Mouse (Mus musculus) right cerebral cortex, postnatal 4 days (tissue): ENCODE data around the gene Lmntd1.
A peak's percentile ranks its signal among the peaks of the same experiment; 100 is the strongest.

Experiments used
- DNase-seq: peaks from one replicate; pipeline ENCODE4 v3.0.0-alpha.2; 2022

Lmntd1 gene

GRCm38 (mm10) chr6:145483318-145483674 lies 130.8 kb downstream of the Lmntd1 start:
- DNase-seq: no peak

DNA sequence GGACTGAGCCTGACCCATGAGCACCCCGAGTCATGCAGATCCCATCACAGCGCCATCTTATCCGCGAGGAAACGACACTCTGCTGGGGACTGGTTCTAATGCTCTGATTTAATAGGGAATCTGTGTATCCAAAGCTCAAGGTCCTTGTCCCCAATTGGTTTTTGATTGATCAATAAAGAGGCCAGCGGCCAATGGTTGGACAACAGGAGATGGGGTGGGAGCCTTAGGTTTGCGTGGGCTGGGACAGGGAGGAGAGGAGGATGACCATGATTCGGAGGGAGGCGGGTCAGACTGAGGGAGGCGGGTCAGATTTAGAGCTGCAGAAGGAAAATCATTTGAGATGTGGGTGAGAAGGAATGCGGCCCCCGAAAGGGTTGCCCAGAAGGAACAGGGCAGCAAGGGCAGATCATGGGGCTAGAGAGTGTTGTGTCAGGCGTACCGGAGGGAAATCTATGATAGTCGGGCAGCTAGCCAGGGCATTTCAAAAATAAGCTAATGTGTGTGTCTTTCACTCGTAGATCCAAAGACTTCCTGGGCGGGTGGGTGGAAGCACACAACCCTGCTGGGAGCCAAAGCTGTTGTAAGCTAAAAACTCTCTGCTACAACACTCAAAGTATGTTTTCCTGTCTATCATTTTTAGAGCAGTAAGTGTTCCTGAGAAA lies 131.3 kb downstream of the Lmntd1 start:
- DNase-seq: no peak

DNA sequence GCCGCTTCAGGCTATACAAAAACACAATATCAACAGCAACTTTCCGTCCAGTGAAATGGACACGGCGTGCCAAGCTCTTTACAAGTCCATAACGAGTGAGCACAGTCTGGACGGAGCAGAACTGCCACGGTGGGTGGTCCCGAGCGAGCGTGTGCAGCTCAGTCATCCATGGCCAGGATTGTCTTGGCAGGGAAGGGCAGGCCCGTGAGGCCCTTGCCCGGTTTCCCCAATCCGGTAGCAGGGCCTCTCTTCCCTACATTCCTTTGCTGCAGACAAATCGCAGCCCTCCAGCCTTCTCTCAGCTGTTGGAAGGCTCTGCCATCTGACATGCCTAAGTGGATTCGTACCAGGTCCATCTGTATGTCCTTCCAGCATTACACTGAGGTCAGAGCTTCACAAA lies 132.2 kb downstream of the Lmntd1 start:
- DNase-seq: no peak

DNA sequence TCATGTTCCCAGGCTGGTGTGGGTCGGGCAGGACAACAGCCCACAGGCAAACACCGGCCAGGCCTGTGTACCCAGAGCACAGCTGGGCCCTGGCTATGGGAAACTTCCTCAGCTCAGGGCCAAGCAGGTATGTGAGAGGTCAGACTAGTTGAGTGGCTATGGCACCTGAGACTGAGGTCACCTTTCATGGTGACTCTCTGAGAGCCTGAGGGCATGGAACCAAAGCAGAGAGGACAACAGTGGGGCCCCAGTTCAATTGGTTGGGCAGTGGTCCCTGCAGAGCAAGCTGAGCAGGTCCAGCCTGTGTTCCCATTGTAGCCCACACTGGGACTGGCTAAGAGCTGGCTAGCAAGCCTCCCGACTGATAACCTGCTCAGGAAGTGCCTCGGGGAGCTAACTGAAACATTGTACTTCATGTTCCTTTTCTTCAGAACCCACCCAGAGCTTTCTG lies 135.3 kb downstream of the Lmntd1 start:
- no peak for DNase-seq

DNA sequence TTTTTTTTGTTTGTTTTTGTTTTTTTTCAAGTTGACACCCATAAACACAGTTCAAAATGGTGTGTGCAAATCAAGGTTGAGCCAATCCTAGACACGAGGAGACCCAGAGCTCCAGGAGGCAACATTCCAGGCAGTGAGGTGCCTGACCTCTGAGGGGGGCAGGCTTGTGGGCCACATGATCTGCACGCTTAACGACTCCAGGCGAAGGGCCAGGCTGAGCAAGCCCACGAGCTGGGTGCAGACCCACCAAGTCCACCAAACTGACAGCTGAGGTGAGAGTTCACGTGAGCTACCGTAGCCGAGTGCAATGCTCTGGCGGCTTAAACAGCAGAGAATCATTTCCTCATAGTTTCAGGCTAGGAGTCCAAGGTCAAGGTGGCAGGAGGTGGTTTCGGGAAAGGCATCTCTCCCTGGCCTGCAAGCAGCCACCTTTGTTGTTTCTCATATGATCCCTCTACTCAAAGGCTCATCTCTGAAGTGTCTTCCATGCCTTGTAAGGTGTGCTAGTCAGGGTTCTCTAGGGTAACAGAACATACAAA lies 136.7 kb downstream of the Lmntd1 start:
- no peak for DNase-seq

- no peak for DNase-seq
Measured at GRCm38 (mm10) chr6:145471638-145472247, 142.4 kb downstream of the Lmntd1 start.

DNA sequence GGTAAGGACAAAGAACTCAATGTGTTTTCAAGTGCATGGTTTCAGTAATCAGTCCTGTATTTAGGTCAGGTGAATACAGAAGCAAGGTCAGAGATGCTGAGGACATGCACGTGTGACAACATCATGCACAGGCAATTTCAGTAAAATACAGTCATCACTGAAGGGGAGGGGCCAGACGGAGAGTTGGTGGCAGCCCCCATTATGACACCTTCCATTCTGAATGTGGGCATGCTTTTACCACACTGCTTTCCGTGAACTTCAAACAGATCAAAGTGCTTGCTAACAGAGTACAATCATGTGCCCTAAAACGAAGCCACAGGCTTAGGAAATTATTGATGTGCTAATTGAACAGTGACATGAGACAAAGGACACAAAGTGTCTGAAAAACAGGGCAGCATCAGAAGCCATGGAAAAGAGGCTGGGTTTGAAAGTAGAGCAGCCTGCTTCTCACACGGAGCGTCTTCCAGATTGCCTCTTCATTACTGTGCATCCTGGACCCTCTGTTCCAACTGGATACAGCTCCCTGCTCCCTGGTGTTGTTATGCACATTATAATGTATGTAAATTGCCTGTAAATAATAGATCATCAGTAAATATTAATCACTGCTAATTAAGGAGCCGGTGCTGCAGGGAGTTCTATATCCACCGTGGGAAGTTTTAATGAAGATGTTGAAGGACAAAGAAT lies 144.7 kb downstream of the Lmntd1 start:
- no peak for DNase-seq

DNA sequence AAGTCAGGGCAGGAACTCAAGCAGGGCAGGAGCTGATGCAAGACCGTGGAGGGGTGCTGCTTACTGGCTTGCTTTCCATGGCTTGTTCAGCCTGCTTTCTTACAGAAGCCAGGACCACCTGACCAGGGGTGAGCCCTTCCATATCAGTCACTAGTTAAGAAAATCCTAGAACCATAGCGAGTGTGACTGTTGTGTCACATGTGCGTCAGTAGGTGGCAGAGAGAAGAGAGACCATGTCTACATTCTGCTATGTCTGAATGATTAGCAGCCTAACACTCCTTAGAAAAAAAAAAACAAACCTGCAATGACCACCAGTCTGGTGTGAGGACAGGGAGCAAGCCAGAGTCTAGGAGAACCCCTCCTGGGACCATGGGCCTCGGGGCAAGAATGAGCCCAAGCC lies 150.1 kb downstream of the Lmntd1 start:
- DNase-seq: no peak

DNA sequence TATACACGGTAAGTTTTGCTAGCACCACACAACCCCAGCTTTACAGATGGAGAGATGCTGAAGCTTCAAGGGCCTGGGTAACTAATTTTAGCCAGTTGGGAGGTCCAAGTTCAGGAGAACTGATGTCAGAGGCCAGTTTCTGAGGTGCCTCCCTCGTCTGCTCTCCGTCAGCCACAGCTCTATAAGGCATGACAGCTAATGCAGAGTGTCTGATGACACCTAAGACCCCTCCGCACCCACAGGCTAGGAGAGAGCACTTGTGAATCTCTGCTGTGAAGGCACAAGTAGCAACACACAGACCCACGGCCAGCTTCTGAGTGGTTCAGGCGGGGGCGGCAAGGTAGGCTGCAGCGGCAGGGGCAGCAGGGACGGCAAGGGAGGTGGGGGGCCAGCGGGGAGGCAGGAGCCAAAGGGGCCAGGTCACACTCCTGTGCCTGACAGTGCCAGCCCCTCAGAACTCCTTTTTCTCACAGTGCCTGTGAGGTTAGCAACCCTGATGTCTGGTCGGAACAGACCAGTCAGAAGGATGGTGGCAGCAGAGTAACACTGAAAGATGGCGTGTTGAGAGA lies 151.4 kb downstream of the Lmntd1 start:
- DNase-seq: no peak

GRCm38 (mm10) chr6:145457066-145457465 lies 157.1 kb downstream of the Lmntd1 start:
- DNase-seq: no peak

DNA sequence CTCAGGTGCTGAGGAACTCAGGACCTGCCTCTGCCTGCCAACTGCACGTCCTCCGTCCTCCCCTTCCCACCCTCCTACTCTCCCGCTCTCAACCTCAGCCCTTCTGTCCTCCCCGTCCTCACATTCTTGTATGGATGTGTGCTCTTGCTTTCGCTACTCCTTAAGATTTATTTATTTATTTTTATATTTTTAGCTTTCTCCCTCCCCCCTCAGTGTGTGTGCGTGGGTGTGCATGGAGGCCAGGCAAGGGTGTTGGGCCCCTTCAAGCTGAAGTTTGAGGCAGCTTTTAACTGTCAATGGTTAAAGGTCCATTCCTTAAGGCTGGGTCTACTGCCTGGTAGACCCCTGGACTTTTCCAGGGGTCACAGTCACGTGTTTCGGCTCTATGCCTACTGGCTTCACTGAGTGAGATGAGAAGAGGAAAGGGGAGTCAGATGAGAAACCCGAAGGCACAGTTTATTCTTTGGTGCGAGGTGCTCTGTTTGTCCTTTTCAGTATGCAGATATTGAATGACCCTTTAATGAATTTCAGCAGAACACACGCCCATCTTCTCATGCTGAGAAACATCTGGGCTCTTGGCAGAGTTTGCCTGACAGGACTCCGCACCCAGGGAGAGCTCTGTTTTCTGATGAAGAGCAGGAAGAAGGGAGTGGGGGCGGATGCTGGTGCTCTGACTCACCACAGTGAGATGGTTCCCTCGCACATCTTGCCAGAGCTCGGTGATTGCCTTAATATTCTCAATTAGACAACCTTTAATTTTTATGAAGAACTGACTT lies 163.3 kb downstream of the Lmntd1 start:
- no peak for DNase-seq

DNA sequence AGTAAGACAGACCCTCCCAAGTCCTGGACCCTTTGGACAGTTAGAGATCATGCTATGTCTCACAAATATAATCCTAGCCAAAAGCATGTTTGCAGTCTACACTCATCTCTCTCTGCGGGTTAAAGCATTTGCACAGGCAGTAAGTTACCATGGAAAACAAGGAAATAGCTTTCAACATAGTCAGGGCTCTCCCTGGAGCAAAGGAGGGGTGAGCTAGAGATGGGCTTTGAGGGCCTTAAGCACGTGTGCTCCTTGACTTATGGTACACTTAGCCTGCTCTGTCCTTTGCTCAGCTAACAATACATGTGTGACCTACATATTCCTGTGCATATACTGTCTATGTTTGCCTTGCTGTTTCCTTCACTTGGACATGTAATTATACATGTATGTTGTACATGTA lies 165.8 kb downstream of the Lmntd1 start:
- DNase-seq: no peak

- DNase-seq: no peak
Measured at GRCm38 (mm10) chr6:145445811-145446500, 168.2 kb downstream of the Lmntd1 start.

- DNase-seq: no peak
Measured at GRCm38 (mm10) chr6:145445380-145445779, 168.7 kb downstream of the Lmntd1 start.

- peak; percentile 17 for DNase-seq
Measured at GRCm38 (mm10) chr6:145442786-145443185, 171.3 kb downstream of the Lmntd1 start.

DNA sequence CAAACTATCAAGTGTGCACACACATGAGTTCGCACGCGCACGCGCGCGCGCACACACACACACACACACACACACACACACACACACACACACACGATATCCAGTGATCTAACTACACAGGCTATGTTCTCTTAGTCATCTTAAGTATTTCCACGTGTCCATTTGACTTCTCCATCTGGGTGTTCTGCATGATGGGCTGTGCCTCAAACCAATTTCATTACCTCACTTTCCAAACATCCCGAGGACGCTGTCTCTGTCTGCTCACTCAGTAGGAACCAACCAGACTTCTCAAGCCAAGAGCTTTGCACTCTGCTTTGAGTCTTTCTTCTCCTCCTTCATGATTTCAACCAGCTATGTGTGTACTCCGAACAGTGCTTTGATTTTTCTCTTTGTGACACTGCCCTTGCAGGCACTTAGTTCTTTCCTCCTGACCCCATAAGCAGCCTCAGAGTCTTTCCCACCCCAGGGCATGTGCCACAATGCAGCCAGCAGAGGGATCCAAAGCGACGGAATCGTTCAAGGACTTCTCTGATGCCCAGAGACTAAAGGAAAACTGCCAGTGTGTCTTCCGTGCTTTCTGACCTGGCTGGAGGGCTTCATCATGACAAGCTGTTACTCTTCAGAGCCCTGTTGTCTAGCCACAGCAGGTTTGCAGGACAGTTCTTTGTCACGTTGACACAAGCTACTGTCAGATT lies 172.6 kb downstream of the Lmntd1 start:
- DNase-seq: peak; percentile 27

GRCm38 (mm10) chr6:145438851-145439250 lies 175.3 kb downstream of the Lmntd1 start:
- DNase-seq: no peak

GRCm38 (mm10) chr6:145435764-145436163 lies 178.4 kb downstream of the Lmntd1 start:
- no peak for DNase-seq

DNA sequence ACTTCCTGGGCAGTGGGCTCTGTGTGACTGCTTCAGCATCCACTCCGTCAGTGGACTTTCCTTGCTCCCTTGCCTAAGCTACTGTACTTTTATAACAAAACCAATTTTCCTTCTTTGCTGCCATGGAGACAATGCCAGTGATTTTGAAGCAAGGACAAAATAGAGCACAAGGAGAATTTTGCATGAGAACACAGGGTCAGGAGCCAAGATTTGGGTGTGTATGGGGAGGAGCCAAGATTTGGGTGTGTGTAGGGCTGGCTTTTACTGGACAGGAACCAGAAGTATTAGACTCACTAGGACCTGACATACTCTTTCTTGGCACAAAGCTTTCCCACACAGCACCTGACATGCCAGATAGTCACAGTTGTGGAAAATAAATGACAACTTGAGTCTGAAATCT lies 179.0 kb downstream of the Lmntd1 start:
- DNase-seq: no peak

DNA sequence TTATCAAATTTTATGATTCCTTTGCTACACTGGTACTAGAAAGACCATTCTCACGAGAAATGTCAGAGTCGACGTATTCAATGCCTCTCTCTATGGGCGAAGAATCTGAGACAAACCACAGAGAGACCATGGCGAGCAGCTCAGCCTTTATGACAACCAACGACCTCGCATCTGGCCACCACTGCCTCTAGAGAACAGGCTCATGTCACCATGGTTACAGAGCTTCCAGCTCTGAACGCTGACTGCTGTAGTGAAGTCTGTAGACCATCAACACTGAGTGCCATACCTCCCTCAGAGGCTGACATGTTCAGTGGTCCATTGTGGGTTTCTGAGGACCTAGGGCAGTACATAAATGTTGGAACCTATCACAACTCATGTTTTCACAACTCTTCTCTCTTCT lies 180.2 kb downstream of the Lmntd1 start:
- DNase-seq: no peak
